Mouse (Mus musculus): Measurements from ENCODE around the gene Por.

GRCm38 (mm10) chr5:135772519-135772918 is 102.7 kb downstream of the Por start:
- TF ChIP-seq ZC3H11A (IDR thresholded peaks at IDR 0.05; ENCODE audit: borderline replicate concordance, low read depth, low read length) (no peak), MAFK (IDR thresholded peaks at IDR 0.05; ENCODE audit: insufficient read depth, low read depth, low read length) (no peak), ZNF384 (IDR thresholded peaks at IDR 0.05; ENCODE audit: low read depth, low read length) (peak; percentile 46; the same call in 1 of the 2 replicates), CHD2 (IDR thresholded peaks at IDR 0.05; ENCODE audit: low read depth, low read length) (no peak)
